Mouse (Mus musculus) bone marrow macrophage, adult 2 months (primary cell): ENCODE measurements around the gene Zfp341.

ENCODE experiments used
- CTCF ChIP-seq: IDR thresholded peaks from 2 replicates; pipeline ENCODE4 v1.5.1; 2012; ENCODE audit warnings: low read depth, mild to moderate bottlenecking, low read length, moderate library complexity
- POLR2A ChIP-seq: IDR thresholded peaks from 2 replicates; pipeline ENCODE4 v1.6.1; 2012; ENCODE audit warnings: mild to moderate bottlenecking, low read depth, low read length, borderline replicate concordance

DNA sequence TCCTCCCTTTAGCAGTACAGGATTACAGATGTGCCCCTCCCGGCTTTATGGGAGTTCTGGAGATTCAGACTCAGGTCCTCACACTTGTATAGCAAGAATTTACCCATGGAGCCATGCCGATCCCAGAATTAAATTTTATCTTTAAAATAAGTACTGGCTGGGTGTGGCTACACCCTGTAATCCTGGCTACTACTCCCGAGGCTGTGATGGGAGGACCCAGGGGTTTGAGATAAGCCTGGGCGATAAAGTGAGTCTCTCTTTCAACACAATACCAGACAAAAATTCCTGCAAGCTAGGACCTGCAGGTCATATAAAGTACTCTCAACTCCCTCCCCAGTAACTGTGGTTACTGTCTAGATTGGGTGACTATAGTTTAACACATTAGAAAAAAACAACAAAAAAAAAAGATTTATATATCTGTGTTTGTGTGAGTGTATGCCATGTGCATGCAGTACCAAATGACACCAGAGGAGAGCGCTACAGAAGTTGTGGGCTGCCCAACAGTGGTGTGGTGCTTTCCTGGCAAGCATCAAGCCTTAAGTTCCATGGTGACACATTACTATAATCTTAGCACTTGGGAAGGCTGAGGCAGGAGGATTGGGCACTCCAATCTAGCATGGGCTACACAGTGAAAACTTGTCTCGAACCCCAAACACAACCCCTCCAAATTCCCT, 29.8 kb downstream of the Zfp341 start:
- TF ChIP-seq CTCF (no peak), POLR2A (no peak)
